Mouse (Mus musculus): ENCODE measurements around the gene Ptar1. TPM values are rescaled to one million over a fixed set of nuclear protein-coding genes. Genes with fewer than 3 reads are reported as not detected.
A peak's percentile ranks its signal among the peaks of the same experiment; 100 is the strongest.
"Not testable (repeated sequence)": the region's sequence is repeated elsewhere in the genome, so short reads cannot be mapped to it uniquely, and the experiment has no call there.

The Ptar1 gene
- polyA plus RNA-seq, 1 experiment from 2014 or later, result 12.6 TPM

DNA sequence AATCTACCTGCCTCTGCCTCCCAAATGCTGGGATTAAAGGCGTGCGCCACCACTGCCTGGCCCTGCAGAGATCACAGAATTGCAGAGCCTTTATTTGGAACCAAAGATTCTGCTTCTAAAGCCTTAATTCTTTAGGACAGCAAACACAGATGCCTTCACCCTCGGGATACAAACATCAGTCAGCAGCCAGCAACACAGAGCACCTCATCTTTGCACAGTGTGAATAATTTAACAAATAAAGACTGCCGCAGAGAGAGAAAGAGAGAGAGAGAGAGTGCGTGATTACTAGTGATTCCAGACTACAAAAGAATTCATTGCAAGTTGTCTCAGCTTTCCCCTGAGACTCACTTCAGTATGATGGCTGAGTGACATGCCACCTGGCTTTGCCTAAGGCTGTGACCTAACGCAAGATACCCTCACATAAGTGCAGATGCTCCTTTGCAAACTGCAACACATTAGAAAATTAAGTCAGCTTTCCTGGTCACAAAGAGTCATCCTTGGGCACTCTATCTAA is 19.0 kb upstream of the Ptar1 start:
- Histone ChIP-seq H3K27ac (ENCODE audit: low read depth, low read length) (no peak overlapping the region), H3K27me3 (ENCODE audit: control insufficient read depth, insufficient read depth, low read length) (no peaks in the 10 kb centered on the region), H3K4me1 (ENCODE audit: control insufficient read depth, insufficient read depth, low read length) (no peaks in the 10 kb centered on the region), H3K9me3 (ENCODE audit: control insufficient read depth, low read length) (no peaks in the 10 kb centered on the region), H3K4me2 (ENCODE audit: low read depth, low read length) (no peak overlapping the region), H3K4me3 (ENCODE audit: low read depth, low read length) (no peak overlapping the region), H3K9ac (replicated peaks; ENCODE audit: low read depth, low read length) (no peak overlapping the region), H3K36me3 (ENCODE audit: control insufficient read depth, insufficient read depth, low read length) (no peaks in the 10 kb centered on the region)
- ATAC-seq (ENCODE audit: low read depth), result no peak
- 55% methylated on average over 6 of the region's 6 CpGs for WGBS

DNA sequence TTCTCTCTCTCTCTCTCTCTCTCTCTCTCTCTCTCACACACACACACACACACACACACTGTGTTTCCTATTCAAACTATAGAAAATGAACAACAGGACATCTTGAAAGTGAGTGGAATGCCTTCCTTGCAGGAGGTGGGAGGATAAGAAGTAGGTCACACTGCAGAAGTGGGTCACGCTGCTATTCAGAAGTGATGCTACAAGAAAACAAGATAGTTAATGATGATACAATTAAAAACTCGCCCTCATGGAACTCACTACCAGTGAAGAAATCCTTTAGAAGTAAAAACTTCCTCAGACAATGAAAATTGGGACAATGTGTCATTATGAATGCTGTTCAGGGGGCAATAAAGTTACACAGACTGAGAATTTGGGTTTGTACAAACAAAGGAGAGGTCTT is 14.2 kb upstream of the Ptar1 start:
- H3K4me3 ChIP-seq (ENCODE audit: low read depth, low read length), result no peak overlapping the region

DNA sequence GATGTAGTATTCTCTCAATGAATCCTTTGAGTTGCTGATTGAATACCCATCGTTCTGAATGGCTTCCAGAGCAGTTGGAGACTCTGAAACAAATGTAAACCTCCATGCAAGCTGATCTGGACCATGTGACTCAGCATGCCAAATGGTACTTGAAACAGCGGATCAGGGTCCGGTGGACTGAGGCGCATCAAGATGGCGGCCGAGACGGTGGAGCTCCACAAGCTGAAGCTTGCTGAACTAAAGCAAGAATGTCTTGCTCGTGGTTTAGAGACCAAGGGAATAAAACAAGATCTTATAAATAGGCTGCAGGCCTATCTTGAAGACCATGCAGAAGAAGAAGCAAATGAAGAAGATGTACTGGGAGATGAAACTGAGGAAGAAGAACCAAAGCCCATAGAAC is 11.6 kb upstream of the Ptar1 start:
- not testable (repeated sequence) for H3K4me3 ChIP-seq (ENCODE audit: low read depth, low read length); ATAC-seq (ENCODE audit: low read depth); H3K36me3 ChIP-seq (ENCODE audit: control insufficient read depth, insufficient read depth, low read length); H3K4me1 ChIP-seq (ENCODE audit: control insufficient read depth, insufficient read depth, low read length); H3K9ac ChIP-seq (replicated peaks; ENCODE audit: low read depth, low read length); H3K27me3 ChIP-seq (ENCODE audit: control insufficient read depth, insufficient read depth, low read length); H3K9me3 ChIP-seq (ENCODE audit: control insufficient read depth, low read length); H3K4me2 ChIP-seq (ENCODE audit: low read depth, low read length); H3K27ac ChIP-seq (ENCODE audit: low read depth, low read length)
- 95% methylated on average over 8 of the region's 8 CpGs for WGBS

More for the DNA sequence above, 14.2 kb upstream of the Ptar1 start:
- no peak for ATAC-seq (ENCODE audit: low read depth)
- Histone ChIP-seq H3K4me2 (ENCODE audit: low read depth, low read length) (no peak overlapping the region), H3K9me3 (ENCODE audit: control insufficient read depth, low read length) (no peaks in the 10 kb centered on the region), H3K27ac (ENCODE audit: low read depth, low read length) (no peak overlapping the region), H3K36me3 (ENCODE audit: control insufficient read depth, insufficient read depth, low read length) (no peaks in the 10 kb centered on the region), H3K27me3 (ENCODE audit: control insufficient read depth, insufficient read depth, low read length) (no peaks in the 10 kb centered on the region), H3K9ac (replicated peaks; ENCODE audit: low read depth, low read length) (no peak overlapping the region), H3K4me1 (ENCODE audit: control insufficient read depth, insufficient read depth, low read length) (no peaks in the 10 kb centered on the region)
- WGBS, result 68% methylated on average over 2 of the region's 2 CpGs

DNA sequence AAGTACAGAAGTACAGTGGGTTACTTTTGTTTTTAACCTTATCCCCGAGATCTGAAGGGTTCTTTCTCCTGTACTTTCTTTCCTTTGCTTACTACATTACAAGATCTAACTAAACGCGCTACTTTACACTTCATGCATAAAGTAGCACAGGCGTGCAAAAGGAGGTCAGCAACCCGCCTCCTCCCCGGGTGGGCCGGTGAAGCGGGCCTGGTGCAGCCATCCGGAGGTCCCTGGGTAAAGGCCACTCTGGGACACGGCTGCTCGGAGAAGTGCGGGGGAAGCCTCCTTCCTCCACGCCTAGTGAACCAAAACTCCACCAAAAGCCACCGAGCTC is 300 bp upstream of the Ptar1 start:
- no peaks in the 10 kb centered on the region for H3K27me3 ChIP-seq (ENCODE audit: control insufficient read depth, insufficient read depth, low read length)
- H3K36me3 ChIP-seq (ENCODE audit: control insufficient read depth, insufficient read depth, low read length), result no peaks in the 10 kb centered on the region
- ATAC-seq (ENCODE audit: low read depth), result no peak; the same call in 1 of the 2 replicates
- no peaks in the 10 kb centered on the region for H3K9me3 ChIP-seq (ENCODE audit: control insufficient read depth, low read length)
- peak overlapping the region; percentile 87 for H3K9ac ChIP-seq (replicated peaks; ENCODE audit: low read depth, low read length)
- peak overlapping the region; percentile 51 for H3K4me2 ChIP-seq (ENCODE audit: low read depth, low read length)
- H3K27ac ChIP-seq (ENCODE audit: low read depth, low read length), result peak overlapping the region; percentile 95
- peak overlapping the region; percentile 83 for H3K4me3 ChIP-seq (ENCODE audit: low read depth, low read length)
- 0% methylated on average over 14 of the region's 14 CpGs for WGBS
- H3K4me1 ChIP-seq (ENCODE audit: control insufficient read depth, insufficient read depth, low read length), result peaks cover 8% of the 10 kb centered on the region

DNA sequence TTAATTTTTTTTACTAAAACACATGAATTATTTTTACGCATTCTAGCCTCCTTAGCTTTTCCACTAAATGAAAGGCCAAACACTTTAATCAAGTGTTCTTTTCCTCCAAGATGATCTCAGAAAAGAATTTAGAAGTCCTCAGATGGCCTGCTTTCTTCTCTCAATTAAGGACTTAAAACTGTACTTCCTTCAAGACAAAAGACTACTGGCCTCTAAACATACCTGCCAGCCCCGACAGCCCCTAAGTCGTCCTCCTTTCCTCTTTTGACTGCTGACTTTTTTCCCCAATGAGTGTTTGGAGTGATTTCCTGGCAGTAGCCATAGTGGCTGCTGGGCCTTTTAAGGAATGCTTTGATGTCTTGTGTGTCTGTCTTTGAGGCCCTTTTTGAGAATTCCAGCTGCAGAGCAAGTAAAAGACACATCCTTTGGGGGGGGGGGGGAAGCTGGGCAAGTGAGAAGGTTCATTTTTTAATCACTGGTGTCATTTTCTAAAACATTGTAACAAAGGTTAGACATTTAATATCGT is 1.3 kb downstream of the Ptar1 start:
- WGBS, result 11% methylated on average over 4 of the region's 4 CpGs
- Histone ChIP-seq H3K4me3 (ENCODE audit: low read depth, low read length) (peak overlapping the region; percentile 83), H3K4me1 (ENCODE audit: control insufficient read depth, insufficient read depth, low read length) (peaks cover 8% of the 10 kb centered on the region), H3K27ac (ENCODE audit: low read depth, low read length) (no peak overlapping the region), H3K4me2 (ENCODE audit: low read depth, low read length) (peak overlapping the region; percentile 42), H3K36me3 (ENCODE audit: control insufficient read depth, insufficient read depth, low read length) (no peaks in the 10 kb centered on the region), H3K9me3 (ENCODE audit: control insufficient read depth, low read length) (no peaks in the 10 kb centered on the region), H3K9ac (replicated peaks; ENCODE audit: low read depth, low read length) (no peak overlapping the region), H3K27me3 (ENCODE audit: control insufficient read depth, insufficient read depth, low read length) (no peaks in the 10 kb centered on the region)
- no peak for ATAC-seq (ENCODE audit: low read depth)

DNA sequence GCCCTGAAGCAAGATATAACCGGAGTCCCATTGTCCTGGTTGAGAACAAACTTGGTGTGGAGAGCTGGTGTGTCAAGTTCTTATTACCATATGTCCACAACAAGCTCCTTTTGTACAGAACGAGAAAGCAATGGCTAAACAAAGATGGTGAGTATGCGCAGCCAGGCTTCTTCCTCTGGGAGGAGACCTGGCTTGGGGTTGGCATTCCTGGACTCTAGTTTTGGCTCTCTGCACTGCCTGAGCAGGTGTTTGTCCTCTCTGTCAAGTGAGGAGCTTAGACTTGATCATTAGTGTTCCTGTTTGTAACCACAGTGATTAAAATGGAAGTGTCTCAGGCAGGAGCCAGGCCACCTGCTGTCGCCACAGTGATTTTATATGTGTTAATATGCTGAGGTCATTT is 7.1 kb downstream of the Ptar1 start:
- Histone ChIP-seq H3K4me1 (ENCODE audit: control insufficient read depth, insufficient read depth, low read length) (no peaks in the 10 kb centered on the region), H3K4me3 (ENCODE audit: low read depth, low read length) (no peak overlapping the region), H3K36me3 (ENCODE audit: control insufficient read depth, insufficient read depth, low read length) (peaks cover 11% of the 10 kb centered on the region; the same call in 1 of the 2 replicates), H3K9ac (replicated peaks; ENCODE audit: low read depth, low read length) (no peak overlapping the region), H3K9me3 (ENCODE audit: control insufficient read depth, low read length) (no peaks in the 10 kb centered on the region), H3K4me2 (ENCODE audit: low read depth, low read length) (no peak overlapping the region), H3K27ac (ENCODE audit: low read depth, low read length) (no peak overlapping the region), H3K27me3 (ENCODE audit: control insufficient read depth, insufficient read depth, low read length) (no peaks in the 10 kb centered on the region)
- ATAC-seq (ENCODE audit: low read depth), result no peak
- 71% methylated on average over 4 of the region's 4 CpGs for WGBS

DNA sequence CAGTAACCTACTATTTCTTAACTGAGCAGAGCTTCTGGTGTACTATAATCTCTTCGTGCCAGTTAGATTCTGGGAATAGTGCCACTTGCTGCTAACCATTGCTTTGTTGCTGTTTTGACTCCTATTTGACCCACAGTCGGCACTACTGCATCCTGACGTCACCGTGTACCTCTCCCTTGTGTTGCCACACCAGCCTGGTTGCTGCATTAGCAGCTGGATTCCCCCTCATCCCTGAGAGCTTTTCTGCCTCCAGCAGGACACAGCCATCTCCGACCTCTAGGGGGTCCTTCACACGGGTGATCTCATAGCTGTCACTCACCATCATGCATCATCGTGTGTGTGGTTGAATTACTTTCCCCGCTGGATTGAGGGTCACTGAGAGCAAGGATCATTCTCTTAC is 10.6 kb downstream of the Ptar1 start:
- Histone ChIP-seq H3K9me3 (ENCODE audit: control insufficient read depth, low read length) (no peaks in the 10 kb centered on the region), H3K4me1 (ENCODE audit: control insufficient read depth, insufficient read depth, low read length) (no peaks in the 10 kb centered on the region), H3K27me3 (ENCODE audit: control insufficient read depth, insufficient read depth, low read length) (no peaks in the 10 kb centered on the region), H3K27ac (ENCODE audit: low read depth, low read length) (no peak overlapping the region), H3K4me2 (ENCODE audit: low read depth, low read length) (no peak overlapping the region), H3K4me3 (ENCODE audit: low read depth, low read length) (no peak overlapping the region), H3K9ac (replicated peaks; ENCODE audit: low read depth, low read length) (no peak overlapping the region), H3K36me3 (ENCODE audit: control insufficient read depth, insufficient read depth, low read length) (peaks cover 11% of the 10 kb centered on the region; the same call in 1 of the 2 replicates)
- ATAC-seq (ENCODE audit: low read depth), result no peak
- WGBS, result 81% methylated on average over 8 of the region's 8 CpGs

DNA sequence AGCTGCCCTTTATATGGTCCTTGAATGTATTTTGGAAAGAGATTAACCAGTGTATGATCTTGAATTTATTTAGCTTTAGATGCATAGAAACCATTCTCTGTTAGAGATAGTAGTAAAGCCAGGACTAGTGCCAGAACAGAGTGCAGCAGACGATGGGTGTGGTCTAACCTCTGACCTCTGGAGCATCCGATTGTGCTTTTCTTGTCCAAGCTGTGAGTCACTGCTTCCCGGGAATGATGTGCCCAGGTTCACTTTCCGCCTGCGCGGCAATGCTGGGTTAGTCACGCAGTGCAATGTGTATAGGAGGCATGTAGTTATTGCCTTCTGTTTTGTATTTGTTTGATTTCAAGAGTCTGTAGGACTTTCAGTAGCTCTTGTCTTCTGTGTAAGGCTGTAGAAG is 11.1 kb downstream of the Ptar1 start:
- peaks cover 11% of the 10 kb centered on the region; the same call in 1 of the 2 replicates for H3K36me3 ChIP-seq (ENCODE audit: control insufficient read depth, insufficient read depth, low read length)
- no peak overlapping the region for H3K9ac ChIP-seq (replicated peaks; ENCODE audit: low read depth, low read length)
- no peaks in the 10 kb centered on the region for H3K4me1 ChIP-seq (ENCODE audit: control insufficient read depth, insufficient read depth, low read length)
- no peaks in the 10 kb centered on the region for H3K27me3 ChIP-seq (ENCODE audit: control insufficient read depth, insufficient read depth, low read length)
- H3K9me3 ChIP-seq (ENCODE audit: control insufficient read depth, low read length), result no peaks in the 10 kb centered on the region
- 85% methylated on average over 7 of the region's 7 CpGs for WGBS
- ATAC-seq (ENCODE audit: low read depth), result no peak
- no peak overlapping the region for H3K27ac ChIP-seq (ENCODE audit: low read depth, low read length)
- H3K4me3 ChIP-seq (ENCODE audit: low read depth, low read length), result no peak overlapping the region
- no peak overlapping the region for H3K4me2 ChIP-seq (ENCODE audit: low read depth, low read length)

DNA sequence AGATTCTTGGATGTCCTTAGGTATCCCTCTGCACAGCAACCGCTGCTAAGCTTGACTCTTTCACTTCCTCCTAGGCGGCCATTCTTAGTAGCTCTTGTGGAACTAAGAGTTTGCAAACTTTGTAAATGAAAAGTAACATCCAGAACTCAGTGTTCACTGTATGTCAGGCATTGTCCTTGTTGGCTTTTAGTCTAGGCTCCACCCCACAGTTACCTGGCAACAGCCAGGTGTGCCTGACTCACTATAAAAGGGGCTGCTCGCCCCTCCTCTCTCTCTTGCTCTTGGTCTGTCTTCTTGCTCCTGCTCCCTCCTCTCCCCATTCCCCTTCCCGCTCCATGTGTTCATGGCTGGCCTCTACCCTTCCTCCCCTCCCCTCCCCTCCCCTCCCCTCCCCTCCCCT is 11.9 kb downstream of the Ptar1 start:
- 90% methylated on average over 4 of the region's 4 CpGs for WGBS
- Histone ChIP-seq H3K9me3 (ENCODE audit: control insufficient read depth, low read length) (no peaks in the 10 kb centered on the region), H3K4me1 (ENCODE audit: control insufficient read depth, insufficient read depth, low read length) (no peaks in the 10 kb centered on the region), H3K4me3 (ENCODE audit: low read depth, low read length) (no peak overlapping the region), H3K4me2 (ENCODE audit: low read depth, low read length) (no peak overlapping the region), H3K27me3 (ENCODE audit: control insufficient read depth, insufficient read depth, low read length) (no peaks in the 10 kb centered on the region), H3K27ac (ENCODE audit: low read depth, low read length) (no peak overlapping the region), H3K36me3 (ENCODE audit: control insufficient read depth, insufficient read depth, low read length) (peaks cover 11% of the 10 kb centered on the region; the same call in 1 of the 2 replicates), H3K9ac (replicated peaks; ENCODE audit: low read depth, low read length) (no peak overlapping the region)
- ATAC-seq (ENCODE audit: low read depth), result no peak

All from neural tube, embryonic 14.5 days (tissue).